Mouse (Mus musculus): Measurements from ENCODE around the gene Inhbc. TPM values are rescaled to one million over a fixed set of nuclear protein-coding genes. Genes with fewer than 3 reads are reported as not detected.
"Not testable (repeated sequence)": the region's sequence is repeated elsewhere in the genome, so short reads cannot be mapped to it uniquely, and the experiment has no call there.

Gene Inhbc
- polyA plus RNA-seq, 1 experiment from 2014 or later: not detected

DNA sequence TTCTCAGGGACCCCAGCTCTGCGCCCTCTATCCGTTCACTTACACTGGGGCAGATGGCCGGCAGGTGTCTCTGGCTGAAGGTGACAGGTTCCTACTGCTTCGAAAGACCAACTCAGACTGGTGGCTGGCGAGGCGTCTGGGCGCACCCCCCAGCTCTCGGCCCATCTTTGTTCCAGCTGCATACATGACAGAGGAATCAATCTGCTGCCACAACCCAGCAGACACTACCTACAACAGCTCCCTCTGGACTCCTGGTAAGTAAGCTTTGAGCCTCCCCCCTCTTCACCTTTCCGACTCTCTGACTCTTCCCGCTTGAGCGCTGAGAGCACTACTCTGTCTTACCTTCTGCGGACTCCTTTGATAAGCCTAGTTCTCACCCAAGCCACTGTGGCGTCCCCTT is 48.1 kb downstream of the Inhbc start:
- H3K27me3 ChIP-seq (ENCODE audit: insufficient read depth, low read length): peaks cover 32% of the 10 kb centered on the region
- DNase-seq (no peak), ATAC-seq (ENCODE audit: insufficient read depth) (no peak)
- no peak overlapping the region for H3K4me3 ChIP-seq (ENCODE audit: low read depth, low read length)
- no peaks in the 10 kb centered on the region for H3K36me3 ChIP-seq (ENCODE audit: insufficient read depth)
- H3K9ac ChIP-seq: no peak overlapping the region
- no peak for TF ChIP-seq CTCF (IDR thresholded peaks at IDR 0.05; ENCODE audit: low read depth)
- H3K4me1 ChIP-seq (ENCODE audit: insufficient read depth): peaks cover 5% of the 10 kb centered on the region; the same call in 1 of the 2 replicates
- H3K9me3 ChIP-seq (ENCODE audit: low read depth, low read length): 0 out of 2 replicates have a peak, but pooled peaks cover 2% of the 10 kb centered on the region
- no peak overlapping the region for H3K27ac ChIP-seq (ENCODE audit: low read depth)
- H3K4me2 ChIP-seq: no peak overlapping the region
- WGBS: 47% methylated on average over 13 of the region's 13 CpGs

- H3K4me1 ChIP-seq (ENCODE audit: insufficient read depth): peaks cover 5% of the 10 kb centered on the region; the same call in 1 of the 2 replicates
- TF ChIP-seq CTCF (IDR thresholded peaks at IDR 0.05; ENCODE audit: low read depth): no peak
- no peak within 1 kb of the TSS for H3K27ac ChIP-seq (ENCODE audit: low read depth)
- DNase-seq (no peak), ATAC-seq (ENCODE audit: insufficient read depth) (no peak)
- WGBS: 76% methylated on average over 2 of the region's 3 CpGs
- H3K4me2 ChIP-seq: no peak within 1 kb of the TSS
- no peaks in the 10 kb centered on the region for H3K9me3 ChIP-seq (ENCODE audit: low read depth, low read length)
- no peaks in the 10 kb centered on the region for H3K36me3 ChIP-seq (ENCODE audit: insufficient read depth)
- H3K27me3 ChIP-seq (ENCODE audit: insufficient read depth, low read length): peaks cover 26% of the 10 kb centered on the region
- no peak within 1 kb of the TSS for H3K4me3 ChIP-seq (ENCODE audit: low read depth, low read length)
- H3K9ac ChIP-seq: no peak within 1 kb of the TSS
These were observed 48.6 kb downstream of the Inhbc start, which contains the start of gene Arhgap9 for GRCm38 (mm10) chr10:127321621-127322020. Gene Arhgap9 (plus strand): TSS chr10:127321964.

- no peak for TF ChIP-seq CTCF (IDR thresholded peaks at IDR 0.05; ENCODE audit: low read depth)
- H3K36me3 ChIP-seq (ENCODE audit: insufficient read depth): no peaks in the 10 kb centered on the region
These were observed 50.3 kb downstream of the Inhbc start for GRCm38 (mm10) chr10:127319969-127320368.

DNA sequence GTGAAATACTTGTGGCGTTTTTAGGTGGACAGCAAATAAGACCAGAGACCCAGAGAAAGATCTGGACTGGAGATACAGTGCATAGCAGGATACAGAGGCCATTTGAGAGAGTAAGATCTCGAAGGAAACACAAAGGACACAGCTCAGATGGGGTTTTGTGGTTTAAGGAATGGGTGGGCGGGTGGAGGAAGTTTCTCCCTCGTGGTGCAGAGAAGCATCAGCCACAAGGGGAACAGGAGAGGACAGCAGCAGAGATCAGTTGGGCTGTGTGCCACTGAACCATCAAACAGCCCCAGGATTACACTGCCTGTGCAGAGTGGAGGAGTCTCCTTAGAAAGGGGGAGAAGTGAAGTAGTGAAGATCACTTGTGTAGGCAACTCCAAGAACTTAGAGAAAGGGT is 52.2 kb downstream of the Inhbc start:
- Histone ChIP-seq H3K4me1 (ENCODE audit: insufficient read depth) (no peaks in the 10 kb centered on the region), H3K4me2 (no peak overlapping the region), H3K27ac (ENCODE audit: low read depth) (no peak overlapping the region), H3K27me3 (ENCODE audit: insufficient read depth, low read length) (no peaks in the 10 kb centered on the region), H3K36me3 (ENCODE audit: insufficient read depth) (no peaks in the 10 kb centered on the region), H3K9me3 (ENCODE audit: low read depth, low read length) (no peaks in the 10 kb centered on the region), H3K9ac (no peak overlapping the region), H3K4me3 (ENCODE audit: low read depth, low read length) (no peak overlapping the region)
- TF ChIP-seq CTCF (IDR thresholded peaks at IDR 0.05; ENCODE audit: low read depth): no peak
- no peak for ATAC-seq (ENCODE audit: insufficient read depth)
- 35% methylated on average over 4 of the region's 4 CpGs for WGBS
- no peak for DNase-seq

More at GRCm38 (mm10) chr10:127319969-127320368, 50.3 kb downstream of the Inhbc start:
- ATAC-seq (ENCODE audit: insufficient read depth) (no peak), DNase-seq (no peak)
- 57% methylated on average over 7 of the region's 7 CpGs for WGBS
- Histone ChIP-seq H3K27ac (ENCODE audit: low read depth) (no peak overlapping the region), H3K9me3 (ENCODE audit: low read depth, low read length) (no peaks in the 10 kb centered on the region), H3K27me3 (ENCODE audit: insufficient read depth, low read length) (peaks cover 10% of the 10 kb centered on the region; the same call in 1 of the 2 replicates), H3K9ac (no peak overlapping the region), H3K4me1 (ENCODE audit: insufficient read depth) (no peaks in the 10 kb centered on the region), H3K4me3 (ENCODE audit: low read depth, low read length) (no peak overlapping the region), H3K4me2 (no peak overlapping the region)

GRCm38 (mm10) chr10:127317277-127317676 is 53.0 kb downstream of the Inhbc start:
- no peak for DNase-seq
- Histone ChIP-seq H3K36me3 (ENCODE audit: insufficient read depth) (no peaks in the 10 kb centered on the region), H3K4me2 (no peak overlapping the region), H3K27ac (ENCODE audit: low read depth) (no peak overlapping the region), H3K27me3 (ENCODE audit: insufficient read depth, low read length) (no peaks in the 10 kb centered on the region), H3K9me3 (ENCODE audit: low read depth, low read length) (no peaks in the 10 kb centered on the region), H3K4me3 (ENCODE audit: low read depth, low read length) (no peak overlapping the region), H3K4me1 (ENCODE audit: insufficient read depth) (no peaks in the 10 kb centered on the region), H3K9ac (no peak overlapping the region)
- TF ChIP-seq CTCF (IDR thresholded peaks at IDR 0.05; ENCODE audit: low read depth): no peak
- ATAC-seq (ENCODE audit: insufficient read depth): no peak
- WGBS: 68% methylated on average over 2 of the region's 2 CpGs

DNA sequence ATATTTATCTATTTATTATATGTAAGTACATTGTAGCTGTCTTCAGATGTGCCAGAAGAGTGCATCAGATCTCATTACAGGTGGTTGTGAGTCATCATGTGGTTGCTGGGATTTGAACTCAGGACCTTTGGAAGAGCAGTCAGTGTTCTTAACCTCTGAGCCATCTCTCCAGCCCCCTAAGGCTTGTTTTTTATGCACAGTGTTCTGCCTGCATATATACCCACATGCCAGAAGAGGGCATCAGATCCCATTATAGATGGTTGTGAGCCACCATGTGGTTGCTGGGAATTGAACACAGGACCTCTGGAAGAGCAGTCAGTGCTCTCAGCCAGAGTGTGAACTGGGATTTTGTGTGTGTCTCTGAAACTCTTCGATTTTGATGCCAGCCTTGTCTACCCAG is 55.3 kb downstream of the Inhbc start:
- H3K27me3 ChIP-seq (ENCODE audit: insufficient read depth, low read length); ATAC-seq (ENCODE audit: insufficient read depth); H3K4me2 ChIP-seq; H3K4me3 ChIP-seq (ENCODE audit: low read depth, low read length); H3K4me1 ChIP-seq (ENCODE audit: insufficient read depth); H3K36me3 ChIP-seq (ENCODE audit: insufficient read depth); H3K9me3 ChIP-seq (ENCODE audit: low read depth, low read length); H3K9ac ChIP-seq; DNase-seq; H3K27ac ChIP-seq (ENCODE audit: low read depth): not testable (repeated sequence)
- 71% methylated on average over 1 of the region's 1 CpGs for WGBS

DNA sequence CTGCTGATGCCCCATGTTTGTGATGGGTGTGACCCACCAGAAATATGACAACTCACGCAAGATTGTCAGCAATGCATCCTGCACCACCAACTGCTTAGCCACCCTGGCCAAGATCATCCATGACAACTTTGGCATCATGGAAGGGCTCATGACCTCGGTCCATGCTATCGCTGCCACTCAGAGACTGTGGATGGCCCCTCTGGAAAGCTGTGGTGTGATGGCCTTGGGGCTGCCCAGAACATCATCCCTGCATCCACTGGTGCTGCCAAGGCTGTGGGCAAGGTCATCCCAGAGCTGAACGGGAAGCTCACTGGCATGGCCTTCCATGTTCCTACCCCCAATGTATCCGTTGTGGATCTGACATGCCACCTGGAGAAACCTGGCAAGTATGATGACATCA is 56.7 kb downstream of the Inhbc start:
- 85% methylated on average over 5 of the region's 5 CpGs for WGBS
- H3K9ac ChIP-seq; H3K27ac ChIP-seq (ENCODE audit: low read depth); ATAC-seq (ENCODE audit: insufficient read depth); H3K4me3 ChIP-seq (ENCODE audit: low read depth, low read length); H3K4me1 ChIP-seq (ENCODE audit: insufficient read depth); H3K4me2 ChIP-seq; H3K27me3 ChIP-seq (ENCODE audit: insufficient read depth, low read length); H3K9me3 ChIP-seq (ENCODE audit: low read depth, low read length); DNase-seq: not testable (repeated sequence)
- H3K36me3 ChIP-seq (ENCODE audit: insufficient read depth): peaks cover 11% of the 10 kb centered on the region

GRCm38 (mm10) chr10:127312858-127313257 is 57.4 kb downstream of the Inhbc start:
- no peak overlapping the region for H3K9ac ChIP-seq
- WGBS: 58% methylated on average over 4 of the region's 4 CpGs

More at GRCm38 (mm10) chr10:127312858-127313257, 57.4 kb downstream of the Inhbc start:
- ATAC-seq (ENCODE audit: insufficient read depth) (no peak), DNase-seq (no peak)
- Histone ChIP-seq H3K27me3 (ENCODE audit: insufficient read depth, low read length) (no peaks in the 10 kb centered on the region), H3K4me2 (no peak overlapping the region), H3K4me3 (ENCODE audit: low read depth, low read length) (no peak overlapping the region), H3K4me1 (ENCODE audit: insufficient read depth) (no peaks in the 10 kb centered on the region), H3K9me3 (ENCODE audit: low read depth, low read length) (no peaks in the 10 kb centered on the region), H3K27ac (ENCODE audit: low read depth) (no peak overlapping the region), H3K36me3 (ENCODE audit: insufficient read depth) (peaks cover 18% of the 10 kb centered on the region)
- TF ChIP-seq CTCF (IDR thresholded peaks at IDR 0.05; ENCODE audit: low read depth): no peak
